ENCODE assay signal across 22 mouse cellular contexts in genomic region chr2:58548943-58549342, GRCm38 (mm10).
"Had no signal": no experiment of that assay in that cellular context is flagged by ENCODE, and none has a peak within 500 bp of the region (broad histone marks: within the 10 kb centered on the region; RNA-seq: fewer than 3 reads in every experiment).

No protein-coding gene starts in this region.

- H3K27me3 ChIP-seq: liver, embryonic 15.5 days; lung, embryonic 15.5 days; megakaryocyte, embryonic 14.5 days; midbrain, embryonic 13.5 days; midbrain, embryonic 15.5 days; neural tube, embryonic 13.5 days; neural tube, embryonic 15.5 days; stomach, embryonic 15.5 days had no signal

- H3K4me1 ChIP-seq: megakaryocyte, embryonic 14.5 days had no signal

- H3K4me2 ChIP-seq: liver, embryonic 15.5 days; lung, embryonic 15.5 days; midbrain, embryonic 11.5 days; midbrain, embryonic 13.5 days; midbrain, embryonic 15.5 days; neural tube, embryonic 13.5 days; stomach, embryonic 15.5 days had no signal

- H3K9me3 ChIP-seq: liver, embryonic 15.5 days; lung, embryonic 15.5 days; midbrain, embryonic 13.5 days; midbrain, embryonic 15.5 days; neural tube, embryonic 13.5 days; neural tube, embryonic 15.5 days; stomach, embryonic 15.5 days had no signal

- H3K36me3 ChIP-seq: liver, embryonic 15.5 days; lung, embryonic 15.5 days; midbrain, embryonic 13.5 days; midbrain, embryonic 15.5 days; neural tube, embryonic 13.5 days; neural tube, embryonic 15.5 days; stomach, embryonic 15.5 days had no signal

- DNase-seq: liver, postnatal 0 days; lung, adult 2 months; lung, postnatal 14 days; lung, postnatal 36 days; right cerebral cortex, postnatal 25 days; right cerebral cortex, postnatal 4 days; spleen, adult 18-20 months; thymus, adult 2 months; thymus, postnatal 25 days; thymus, postnatal 4 days had no signal

- H3K9ac ChIP-seq: liver, embryonic 15.5 days; liver, postnatal 0 days; lung, embryonic 15.5 days; midbrain, embryonic 13.5 days; midbrain, embryonic 15.5 days; neural tube, embryonic 13.5 days; neural tube, embryonic 15.5 days; stomach, embryonic 15.5 days had no signal

- ATAC-seq: liver, postnatal 0 days; lung, postnatal 0 days had no signal

- H3K27ac ChIP-seq: liver, embryonic 15.5 days; lung, embryonic 15.5 days; macrophage; midbrain, embryonic 13.5 days; midbrain, embryonic 15.5 days; neural tube, embryonic 13.5 days; neural tube, embryonic 15.5 days; stomach, embryonic 15.5 days; stomach, postnatal 0 days had no signal

- H3K4me3 ChIP-seq: liver, embryonic 15.5 days; lung, embryonic 15.5 days; megakaryocyte, embryonic 14.5 days; midbrain, embryonic 13.5 days; midbrain, embryonic 15.5 days; neural tube, embryonic 13.5 days; neural tube, embryonic 15.5 days; stomach, embryonic 15.5 days had no signal
